Mouse (Mus musculus) adrenal gland, adult 2 months (tissue): Measurements from ENCODE around the gene Fbxl13. TPM values are rescaled to one million over a fixed set of nuclear protein-coding genes. Genes with fewer than 3 reads are reported as not detected.
"Not testable (repeated sequence)": the region's sequence is repeated elsewhere in the genome, so short reads cannot be mapped to it uniquely, and the experiment has no call there.

ENCODE experiments used
- DNase-seq: peaks from one replicate; pipeline ENCODE4 v3.0.0; 2021
- polyA plus RNA-seq: library from polyadenylated mRNA; depleted of rRNA; stranded (reverse); fragments of >200 nt; gene quantifications from 2 replicates; pipeline ENCODE4 v1.2.3, GENCODE M21; 2012
- total RNA-seq, 2 experiments: library from RNA; stranded (reverse); gene quantifications; 2 replicates each; pipeline ENCODE4 v1.2.3; 2021

Gene Fbxl13
- total and polyA plus RNA-seq, 3 experiments, result 0.06 to 0.20 TPM; not detected in 1

DNA sequence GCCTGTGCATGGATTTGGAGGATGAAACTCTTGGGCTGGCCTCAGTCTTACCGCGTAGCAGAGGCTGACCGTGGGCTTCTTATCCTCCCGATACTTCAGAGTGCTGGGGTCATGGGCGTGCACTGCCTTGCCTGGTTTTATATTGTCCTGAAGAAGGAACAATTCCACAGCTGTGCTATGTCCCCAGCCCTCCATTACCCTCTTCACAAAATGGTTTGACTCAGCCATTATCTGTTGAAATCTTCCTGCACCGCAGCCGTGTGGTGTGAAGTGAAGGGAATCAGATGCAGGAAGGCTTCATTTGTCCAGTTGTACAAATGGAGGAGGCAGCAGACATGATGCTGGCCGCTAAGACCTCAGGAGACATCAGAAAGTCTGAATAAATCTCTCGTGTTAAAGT lies 11.5 kb upstream of the Fbxl13 start:
- DNase-seq, result no peak

DNA sequence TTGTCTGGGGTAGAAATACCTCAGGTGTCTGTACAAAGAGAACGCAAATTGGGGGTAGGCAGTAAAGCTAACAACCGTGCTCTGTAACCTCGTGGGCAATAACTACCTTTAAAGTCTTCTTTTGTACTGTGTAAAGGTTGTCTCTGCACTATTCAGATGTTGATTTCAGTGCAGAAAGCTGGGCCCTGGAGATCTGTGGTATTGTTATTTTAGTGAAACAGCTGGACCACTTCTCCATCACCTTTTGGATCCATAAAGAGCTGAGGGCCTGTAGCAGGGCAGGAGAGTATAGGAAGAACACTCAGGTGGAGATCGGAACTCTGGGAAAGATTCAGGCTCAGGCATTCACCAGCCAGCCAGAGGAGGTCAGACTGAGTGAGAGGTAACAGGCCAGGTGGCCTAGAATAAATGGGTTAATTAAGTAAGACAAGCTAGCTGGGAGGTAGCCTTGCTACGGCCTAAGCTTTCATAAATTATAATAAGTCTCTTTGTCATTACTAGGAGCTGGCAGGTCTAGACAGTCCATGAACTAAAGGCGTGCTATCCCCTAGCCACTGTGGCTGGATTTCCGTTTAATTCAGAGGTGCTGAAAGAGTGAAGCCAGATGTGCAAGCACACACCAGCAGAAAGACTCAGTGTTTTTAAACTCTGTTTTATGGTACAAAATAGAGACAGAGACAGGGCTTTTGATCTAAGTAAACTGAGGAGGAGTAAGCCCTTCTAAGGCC lies 6.6 kb upstream of the Fbxl13 start:
- DNase-seq, result no peak

GRCm38 (mm10) chr5:21650736-21651135 lies 5.3 kb upstream of the Fbxl13 start:
- DNase-seq, result no peak

DNA sequence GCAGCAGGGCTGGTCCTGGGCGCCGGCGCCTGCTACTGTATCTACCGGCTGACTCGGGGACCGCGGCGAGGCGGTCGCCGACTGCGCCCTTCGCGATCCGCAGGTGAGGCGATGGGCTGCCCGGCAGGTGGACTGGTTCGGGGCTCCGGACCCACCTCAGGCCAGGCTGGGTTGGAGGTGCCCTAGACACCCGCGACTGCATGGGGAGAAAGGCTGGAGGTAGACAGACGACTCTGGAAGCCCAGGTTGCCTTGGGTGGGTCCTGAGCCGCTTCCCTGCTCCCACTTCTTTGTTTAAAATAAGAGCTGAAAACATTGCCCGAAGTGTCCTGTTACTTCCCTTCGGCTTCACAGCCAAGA lies 678 bp upstream of the Fbxl13 start:
- DNase-seq, result no peak

DNA sequence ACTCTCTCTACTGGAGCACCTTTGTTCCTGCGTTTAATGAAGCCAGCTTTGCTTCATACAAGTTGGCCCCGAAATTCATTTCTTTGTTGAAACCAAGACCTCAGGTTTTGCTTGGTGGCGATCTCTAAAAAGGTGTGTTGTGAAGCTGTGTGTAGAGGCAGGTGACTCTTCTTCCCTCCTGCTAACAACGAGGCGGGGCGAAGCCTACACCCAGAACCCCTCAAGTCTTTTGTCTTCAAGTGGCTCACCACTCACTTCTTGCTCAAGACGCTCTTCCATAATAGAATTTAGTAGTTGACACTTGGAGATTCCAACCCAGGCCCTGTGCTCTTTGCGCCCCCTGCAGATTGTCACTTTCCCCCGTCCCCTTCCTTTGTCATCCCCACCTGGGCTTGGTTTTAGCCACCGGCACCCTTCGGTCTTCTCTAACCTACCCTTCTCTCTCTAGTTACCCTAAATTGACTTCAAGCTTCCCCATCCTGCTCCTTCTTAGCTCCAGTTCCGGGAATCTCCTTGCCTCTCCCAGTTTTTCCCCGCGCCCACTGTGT lies 469 bp downstream of the Fbxl13 start:
- DNase-seq, result no peak

GRCm38 (mm10) chr5:21643606-21644005 lies 1.8 kb downstream of the Fbxl13 start:
- DNase-seq, result no peak

- DNase-seq, result no peak
Observed at GRCm38 (mm10) chr5:21640961-21641360, 4.5 kb downstream of the Fbxl13 start.

GRCm38 (mm10) chr5:21625916-21626315 lies 19.5 kb downstream of the Fbxl13 start:
- no peak for DNase-seq

DNA sequence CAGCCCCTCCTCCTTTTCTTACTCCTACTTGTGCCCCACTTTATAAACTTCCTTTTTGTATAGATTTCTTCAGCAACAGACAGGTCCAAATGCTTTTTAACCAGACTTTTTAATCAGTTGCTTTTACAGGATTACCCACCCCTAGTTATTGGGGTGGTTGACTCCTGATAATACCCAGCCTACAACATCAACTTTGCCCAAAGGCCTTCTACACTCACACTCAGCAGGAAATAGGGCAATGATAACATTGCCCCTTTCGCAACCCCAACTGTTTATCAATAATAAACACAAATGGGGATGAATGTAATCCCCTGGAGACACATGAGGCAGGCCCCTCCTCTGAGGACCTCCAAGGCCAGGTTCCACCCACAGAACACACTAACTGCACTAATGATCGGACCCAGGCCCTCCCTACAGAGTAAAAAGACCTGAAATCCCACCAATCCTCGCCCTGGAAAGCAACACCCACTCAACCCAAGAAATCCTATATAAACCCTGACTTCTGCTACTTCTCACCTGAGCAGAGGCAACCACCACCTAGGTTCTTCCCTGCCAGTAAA lies 28.9 kb downstream of the Fbxl13 start:
- no peak for DNase-seq

GRCm38 (mm10) chr5:21614299-21614698 lies 31.1 kb downstream of the Fbxl13 start:
- not testable (repeated sequence) for DNase-seq

DNA sequence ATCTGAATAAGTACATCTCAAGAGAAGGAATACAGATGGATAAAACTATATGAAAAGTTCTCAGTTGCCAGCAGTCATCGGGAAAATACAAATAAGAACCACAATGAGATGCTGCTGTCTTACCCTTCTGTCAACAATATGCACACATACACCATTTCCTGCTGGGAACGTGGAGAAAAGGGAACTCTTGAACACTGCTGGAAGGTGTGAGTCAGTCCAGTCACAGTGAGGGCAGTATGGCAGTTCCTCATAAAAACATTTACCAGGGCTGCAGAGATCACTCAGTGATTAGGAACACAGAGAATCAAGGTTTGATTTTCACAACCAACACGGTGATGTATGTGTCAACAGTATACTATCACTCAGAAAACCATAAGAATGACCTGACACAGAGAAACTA lies 34.4 kb downstream of the Fbxl13 start:
- DNase-seq, result no peak

DNA sequence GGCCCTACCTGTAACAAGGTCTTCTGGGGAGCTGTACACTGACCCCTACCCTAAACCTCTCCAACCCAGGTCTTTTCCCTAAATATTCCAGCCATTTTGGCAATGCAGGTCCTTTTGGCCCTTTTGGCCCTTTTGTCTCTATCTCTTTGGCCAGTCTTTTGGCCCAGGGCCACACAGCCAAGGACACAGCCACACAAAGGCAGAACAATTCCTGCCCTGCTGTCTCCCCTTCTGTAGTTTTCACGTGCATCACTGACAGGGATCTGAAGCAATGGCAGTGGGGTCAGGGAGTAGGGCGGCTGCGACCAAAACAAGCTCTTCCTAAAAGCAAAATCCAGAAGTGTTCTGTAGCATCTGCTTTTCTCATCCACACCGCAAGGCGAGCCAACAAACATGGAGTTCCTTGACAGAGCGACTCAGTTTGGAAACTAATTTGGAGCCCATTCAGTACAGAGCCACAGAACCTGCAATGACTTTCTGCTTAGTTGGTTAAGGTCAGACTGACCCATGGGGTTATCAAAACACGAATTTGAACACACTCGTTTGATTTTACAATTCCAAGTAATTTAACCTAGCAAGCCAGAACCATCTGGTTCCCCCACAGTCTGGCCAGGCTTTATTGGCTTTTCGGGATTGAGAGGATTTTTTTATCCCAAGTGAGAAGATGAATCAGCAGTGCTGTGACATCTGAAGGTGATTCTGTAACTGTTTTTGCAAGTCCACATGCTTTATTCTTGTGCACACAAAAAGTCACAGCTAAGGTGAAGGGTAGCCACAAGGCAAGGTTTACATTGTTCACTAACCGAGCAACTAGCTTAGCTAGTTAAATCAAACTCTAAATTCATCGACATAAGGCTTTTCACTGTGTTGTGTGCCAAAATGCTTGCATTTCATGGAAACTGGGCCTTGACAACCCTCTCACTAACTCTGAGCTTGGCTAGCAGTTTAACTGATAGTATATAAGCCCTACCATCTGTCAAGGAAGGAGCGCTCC lies 36.8 kb downstream of the Fbxl13 start:
- DNase-seq, result peak; percentile 61

- peak; percentile 66 for DNase-seq
Observed at GRCm38 (mm10) chr5:21605936-21606335, 39.5 kb downstream of the Fbxl13 start.

- no peak for DNase-seq
Observed at GRCm38 (mm10) chr5:21599961-21600360, 45.5 kb downstream of the Fbxl13 start.

- DNase-seq, result not testable (repeated sequence)
Observed at GRCm38 (mm10) chr5:21599536-21599935, 45.9 kb downstream of the Fbxl13 start.

DNA sequence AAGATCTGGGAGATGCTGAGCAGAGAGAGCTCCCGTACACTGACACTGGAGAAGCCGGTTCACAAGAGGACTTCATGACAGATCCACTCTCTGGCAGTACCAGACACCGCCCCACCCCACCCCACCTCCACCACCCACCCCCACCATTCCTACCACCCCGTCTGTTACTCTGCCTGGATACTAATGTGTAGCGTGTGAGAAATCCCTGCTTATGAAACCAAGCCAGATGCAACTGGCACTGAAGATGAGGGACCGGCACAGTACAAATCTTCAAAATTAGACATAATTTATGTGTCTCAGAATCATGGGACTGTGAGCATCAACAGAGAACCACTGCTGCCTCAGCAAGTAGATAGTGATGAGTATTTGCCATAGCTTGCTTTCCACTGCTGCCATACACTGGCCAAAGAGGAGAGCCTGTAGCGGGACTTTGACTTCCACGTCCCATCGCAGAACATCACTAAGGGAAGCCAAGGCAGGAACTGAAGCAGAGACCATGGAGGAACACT lies 52.2 kb downstream of the Fbxl13 start:
- no peak for DNase-seq

GRCm38 (mm10) chr5:21592106-21592505 lies 53.3 kb downstream of the Fbxl13 start:
- no peak for DNase-seq

- DNase-seq, result no peak
Observed at GRCm38 (mm10) chr5:21588220-21588619, 57.2 kb downstream of the Fbxl13 start.

GRCm38 (mm10) chr5:21587683-21588082 lies 57.8 kb downstream of the Fbxl13 start:
- DNase-seq, result no peak

- peak; percentile 50 for DNase-seq
Observed at GRCm38 (mm10) chr5:21586763-21587162, 58.7 kb downstream of the Fbxl13 start.

- no peak for DNase-seq
Observed at GRCm38 (mm10) chr5:21578136-21578535, 67.3 kb downstream of the Fbxl13 start.

GRCm38 (mm10) chr5:21575210-21575550 lies 70.3 kb downstream of the Fbxl13 start:
- DNase-seq, result no peak
